Mouse (Mus musculus) skeletal muscle tissue, adult 2 months (tissue): ENCODE measurements around the gene Gldc.
A peak's percentile ranks its signal among the peaks of the same experiment; 100 is the strongest.
"Not testable (repeated sequence)": the region's sequence is repeated elsewhere in the genome, so short reads cannot be mapped to it uniquely, and the experiment has no call there.

Experiments
- DNase-seq: peaks from one replicate; pipeline ENCODE4 v3.0.0-alpha.2; 2012; ENCODE audit warnings: low read depth, low spot score

The Gldc gene

GRCm38 (mm10) chr19:30174919-30175571 is at the start of gene Gldc:
Gldc (minus strand) TSS chr19:30175429.
- DNase-seq = peak; percentile 2

GRCm38 (mm10) chr19:30222593-30222992 is 47.4 kb upstream of the Gldc start:
- not testable (repeated sequence) for DNase-seq

- peak; percentile 5 for DNase-seq
Observed at GRCm38 (mm10) chr19:30217335-30217734, 42.1 kb upstream of the Gldc start.

- DNase-seq = no peak
Observed at GRCm38 (mm10) chr19:30216186-30216585, 41.0 kb upstream of the Gldc start.

- not testable (repeated sequence) for DNase-seq
Observed at GRCm38 (mm10) chr19:30215736-30216135, 40.5 kb upstream of the Gldc start.

- DNase-seq = no peak
Observed at GRCm38 (mm10) chr19:30214026-30214425, 38.8 kb upstream of the Gldc start.

GRCm38 (mm10) chr19:30209006-30209405 is 33.8 kb upstream of the Gldc start:
- DNase-seq = not testable (repeated sequence)

GRCm38 (mm10) chr19:30206981-30207380 is 31.8 kb upstream of the Gldc start:
- no peak for DNase-seq

- no peak for DNase-seq
Observed at GRCm38 (mm10) chr19:30205874-30206273, 30.6 kb upstream of the Gldc start.

GRCm38 (mm10) chr19:30205159-30205816 is 30.1 kb upstream of the Gldc start:
- DNase-seq = peak; percentile 11

GRCm38 (mm10) chr19:30202177-30202576 is 26.9 kb upstream of the Gldc start:
- DNase-seq = no peak

GRCm38 (mm10) chr19:30194999-30195398 is 19.8 kb upstream of the Gldc start:
- no peak for DNase-seq

GRCm38 (mm10) chr19:30187232-30187631 is 12.0 kb upstream of the Gldc start:
- no peak for DNase-seq

GRCm38 (mm10) chr19:30185536-30185935 is 10.3 kb upstream of the Gldc start:
- no peak for DNase-seq

- DNase-seq = no peak
Observed at GRCm38 (mm10) chr19:30179979-30180378, 4.8 kb upstream of the Gldc start.

- no peak for DNase-seq
Observed at GRCm38 (mm10) chr19:30174074-30174670, 1.1 kb downstream of the Gldc start.

- DNase-seq = no peak
Observed at GRCm38 (mm10) chr19:30171346-30172055, 3.7 kb downstream of the Gldc start.

GRCm38 (mm10) chr19:30170319-30170718 is 4.9 kb downstream of the Gldc start:
- no peak for DNase-seq

GRCm38 (mm10) chr19:30166801-30167505 is 8.3 kb downstream of the Gldc start:
- DNase-seq = no peak

- DNase-seq = no peak
Observed at GRCm38 (mm10) chr19:30164228-30164627, 11.0 kb downstream of the Gldc start.

GRCm38 (mm10) chr19:30162808-30163207 is 12.4 kb downstream of the Gldc start:
- no peak for DNase-seq

- no peak for DNase-seq
Observed at GRCm38 (mm10) chr19:30160021-30160420, 15.2 kb downstream of the Gldc start.
